Mouse (Mus musculus) right cerebral cortex, adult 18-20 months (tissue): ENCODE results near the gene Hist1h4n.
"Not testable (repeated sequence)": the region's sequence is repeated elsewhere in the genome, so short reads cannot be mapped to it uniquely, and the experiment has no call there.

Experiments
- DNase-seq: peaks from one replicate; pipeline ENCODE4 v3.0.0; 2022; ENCODE audit warnings: mixed read lengths

Gene Hist1h4n

GRCm38 (mm10) chr13:21831418-21832394, at the start of gene Hist1h4n:
TSS of gene Hist1h4n (minus strand) at chr13:21832196.
- peak; percentile 31 for DNase-seq

DNA sequence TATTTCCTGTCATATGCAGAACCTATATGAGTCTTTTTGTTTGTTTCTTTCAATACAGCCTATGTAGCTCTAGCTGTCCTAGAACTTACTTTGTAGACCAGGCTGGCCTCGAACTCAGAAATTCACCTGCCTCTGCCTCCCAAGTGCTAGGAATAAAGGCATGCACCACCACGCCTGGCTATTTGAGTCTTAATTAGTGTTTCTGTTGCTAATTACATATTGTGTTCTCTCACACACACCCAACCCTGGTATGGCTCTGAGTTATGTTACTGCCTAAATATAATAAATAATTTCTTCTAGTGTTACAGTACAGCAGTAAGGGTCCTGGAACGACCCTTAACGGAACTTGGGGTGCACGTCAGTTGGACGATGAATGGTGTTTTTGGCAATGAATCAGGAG, 48.7 kb upstream of the Hist1h4n start:
- no peak for DNase-seq

DNA sequence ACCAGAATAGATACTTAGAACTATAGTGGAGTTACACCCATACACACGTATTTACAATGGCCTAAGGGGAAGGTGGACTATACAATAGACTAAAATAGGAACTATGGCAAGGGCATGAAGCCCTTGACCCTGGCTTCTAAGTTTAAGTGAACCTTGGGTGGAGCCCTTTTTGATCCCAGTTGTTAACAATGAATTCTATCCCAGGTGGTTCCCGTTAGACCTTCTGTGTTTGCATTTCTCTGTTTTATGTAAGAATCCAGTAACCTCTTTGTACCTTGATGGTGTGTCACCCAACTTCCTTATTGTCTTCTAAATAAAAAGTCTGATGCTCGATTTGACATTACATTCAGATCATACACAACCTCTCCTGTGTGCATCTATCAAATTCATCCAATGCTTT, 33.5 kb upstream of the Hist1h4n start:
- DNase-seq: not testable (repeated sequence)

GRCm38 (mm10) chr13:21861608-21862007, 29.6 kb upstream of the Hist1h4n start:
- no peak for DNase-seq

DNA sequence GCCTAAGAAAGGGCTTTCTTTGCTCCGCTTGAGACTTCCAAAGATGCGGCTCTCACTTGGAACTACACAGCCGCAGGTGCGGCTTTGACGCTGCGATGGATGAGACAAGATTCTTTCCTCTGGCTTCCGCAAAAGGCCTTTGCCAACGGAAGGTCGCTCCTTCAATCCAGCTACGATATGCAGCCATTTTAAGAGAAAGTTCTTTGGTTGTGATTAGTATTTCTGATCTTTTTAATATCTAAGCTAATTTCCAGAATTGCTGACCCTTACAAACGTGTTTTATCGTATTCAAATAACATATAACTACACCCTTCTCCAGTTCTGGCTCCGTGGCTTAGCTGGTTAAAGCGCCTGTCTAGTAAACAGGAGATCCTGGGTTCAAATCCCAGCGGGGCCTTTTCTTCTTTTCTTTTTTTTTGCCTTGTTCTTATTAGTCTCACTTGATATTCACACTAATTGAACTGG, 23.7 kb upstream of the Hist1h4n start:
- DNase-seq: peak; percentile 70

- DNase-seq: peak; percentile 88
These were observed 23.1 kb upstream of the Hist1h4n start for GRCm38 (mm10) chr13:21855146-21855545.

GRCm38 (mm10) chr13:21852215-21852945, 20.4 kb upstream of the Hist1h4n start:
- no peak for DNase-seq

DNA sequence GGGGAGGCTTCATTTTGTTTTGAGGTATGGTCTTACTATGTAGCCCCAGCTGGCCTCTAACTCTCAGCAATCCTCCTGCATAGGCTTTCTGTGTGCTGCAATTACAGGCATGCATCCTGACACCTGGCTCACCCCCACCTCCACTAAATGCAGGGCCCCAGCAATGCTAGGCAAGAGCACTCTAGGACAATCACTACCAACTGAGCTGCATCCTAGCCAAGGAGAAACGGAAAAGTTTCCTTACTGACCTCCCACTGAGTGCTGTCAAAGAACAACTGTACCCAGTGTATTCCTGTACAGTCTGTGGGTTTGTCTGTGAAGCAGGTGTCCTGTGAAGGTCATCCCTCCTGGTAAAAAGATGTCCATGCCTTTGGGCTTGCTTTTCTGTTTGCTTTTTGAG, 18.7 kb upstream of the Hist1h4n start:
- not testable (repeated sequence) for DNase-seq

GRCm38 (mm10) chr13:21847883-21848282, 15.9 kb upstream of the Hist1h4n start:
- no peak for DNase-seq

DNA sequence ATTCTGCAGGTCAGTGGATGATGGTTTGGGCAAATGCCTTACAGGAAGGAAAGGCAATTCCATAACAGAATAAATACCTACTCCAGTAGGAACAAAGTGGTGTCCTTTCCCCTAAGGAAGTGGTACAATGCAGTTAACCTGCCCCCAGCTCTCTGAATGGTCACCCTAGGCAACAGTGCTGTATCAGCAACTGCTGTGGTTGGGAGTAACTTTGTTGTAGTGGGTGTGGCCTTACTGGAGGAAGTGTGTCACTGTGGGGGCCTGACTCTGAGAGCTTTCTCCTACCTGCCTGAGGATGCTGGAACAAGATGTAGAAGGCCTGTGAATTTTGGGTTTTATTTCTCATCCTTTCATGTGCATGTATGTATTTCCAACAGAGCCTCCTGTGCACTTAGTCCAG, 14.4 kb upstream of the Hist1h4n start:
- DNase-seq: not testable (repeated sequence)

DNA sequence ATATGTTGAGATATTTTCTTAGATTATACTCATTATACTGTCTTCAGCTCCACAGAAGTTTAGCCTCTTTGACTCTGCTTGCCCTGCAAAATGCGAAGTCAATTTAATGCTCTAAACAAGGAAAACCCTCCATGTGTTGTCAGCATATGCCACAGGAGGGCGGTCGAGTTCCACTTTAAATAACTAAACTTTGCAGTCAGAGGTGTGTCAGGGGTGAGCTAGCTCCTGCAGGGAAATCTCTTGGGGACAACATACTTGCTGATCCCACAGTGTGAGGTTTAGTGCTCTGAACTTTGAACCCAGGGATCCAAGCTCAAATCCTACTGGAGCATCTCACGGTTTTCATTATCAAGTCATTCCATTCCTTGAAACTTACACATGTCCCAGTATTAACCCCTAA, 8.5 kb upstream of the Hist1h4n start:
- not testable (repeated sequence) for DNase-seq

- not testable (repeated sequence) for DNase-seq
These were observed 1.5 kb upstream of the Hist1h4n start, which contains the start of the genes Hist1h2ap and Hist1h2br for GRCm38 (mm10) chr13:21833461-21833860. TSS of gene Hist1h2ap (minus strand) at chr13:21833507. TSS of gene Hist1h2br (plus strand) at chr13:21833743.

- no peak for DNase-seq
These were observed 1.7 kb downstream of the Hist1h4n start for GRCm38 (mm10) chr13:21830344-21830743.

DNA sequence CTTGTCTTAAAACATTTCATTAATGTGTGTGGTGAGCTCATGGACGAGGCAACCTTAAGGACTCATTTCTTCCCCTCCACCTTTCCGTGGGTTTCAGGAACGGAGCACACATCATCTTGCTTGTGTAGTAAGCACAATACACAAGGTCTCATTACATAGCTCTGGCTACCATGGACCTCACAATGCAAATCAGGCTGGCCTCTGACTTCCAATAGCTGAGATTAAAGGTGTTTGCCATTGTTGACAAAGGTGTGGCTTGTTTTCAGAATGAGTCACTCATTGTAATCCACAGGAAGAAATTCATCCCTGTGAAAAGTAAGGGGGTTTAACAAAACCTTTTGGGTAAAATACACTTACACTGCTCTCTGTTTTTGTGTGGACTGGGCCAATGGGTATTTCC, 3.5 kb downstream of the Hist1h4n start:
- no peak for DNase-seq

DNA sequence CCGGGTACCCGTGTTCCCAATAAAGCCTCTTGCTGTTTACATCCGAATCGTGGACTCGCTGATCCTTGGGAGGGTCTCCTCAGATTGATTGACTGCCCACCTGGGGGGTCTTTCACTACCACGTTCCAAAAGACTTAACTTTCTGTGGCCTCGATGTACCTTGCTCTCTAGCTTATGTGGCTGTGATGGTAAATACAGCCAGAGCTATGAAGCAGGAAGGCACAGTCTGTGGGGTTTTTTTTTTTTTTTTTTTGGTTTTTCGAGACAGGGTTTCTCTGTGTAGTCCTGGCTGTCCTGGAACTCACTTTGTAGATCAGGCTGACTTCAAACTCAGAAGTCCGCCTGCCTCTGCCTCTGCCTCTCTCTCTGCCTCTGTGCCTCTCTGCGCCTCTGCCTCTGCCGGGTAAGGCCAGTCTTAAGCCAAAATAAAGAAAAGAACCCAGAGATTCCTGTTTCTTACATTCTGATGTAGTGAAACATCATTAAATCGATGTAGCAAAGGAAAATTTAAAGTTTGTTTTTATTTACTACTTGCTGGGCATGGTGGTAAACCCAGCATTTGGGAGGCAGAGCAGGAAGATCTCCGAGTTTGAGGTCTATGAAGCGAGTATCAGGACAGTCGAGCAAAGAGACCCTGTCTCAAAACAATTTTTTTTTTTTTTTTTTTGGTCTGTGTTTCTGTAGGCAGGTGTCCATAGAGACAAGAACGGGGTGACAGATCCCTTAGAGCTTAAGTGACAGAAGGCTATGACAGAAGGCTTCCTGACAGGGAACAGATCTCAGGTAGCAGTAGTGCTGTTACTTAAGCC, 11.7 kb downstream of the Hist1h4n start:
- DNase-seq: not testable (repeated sequence)

DNA sequence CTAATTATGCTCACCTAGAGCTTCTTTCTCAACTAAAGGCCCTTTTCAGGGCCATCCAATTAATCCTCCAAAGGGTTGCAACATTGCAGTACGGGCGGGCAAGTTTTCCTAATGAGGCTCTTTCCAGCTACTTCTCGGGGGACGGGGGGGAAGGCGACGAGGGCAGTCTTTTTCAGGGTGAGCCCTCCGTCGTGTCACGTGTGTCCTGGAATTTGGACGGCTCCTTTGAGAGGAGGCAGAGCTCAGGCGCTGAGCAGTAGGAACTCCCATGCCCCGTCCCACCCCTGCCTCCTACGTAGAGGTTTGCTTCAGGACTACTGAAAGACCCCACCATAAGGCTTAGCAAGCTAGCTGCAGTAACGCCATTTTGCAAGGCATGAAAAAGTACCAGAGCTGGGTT, 19.9 kb downstream of the Hist1h4n start:
- DNase-seq: not testable (repeated sequence)

- peak; percentile 42 for DNase-seq
These were observed 20.5 kb downstream of the Hist1h4n start, which contains the start of gene Hist1h4m for GRCm38 (mm10) chr13:21811539-21811938. TSS of gene Hist1h4m (plus strand) at chr13:21811746.

DNA sequence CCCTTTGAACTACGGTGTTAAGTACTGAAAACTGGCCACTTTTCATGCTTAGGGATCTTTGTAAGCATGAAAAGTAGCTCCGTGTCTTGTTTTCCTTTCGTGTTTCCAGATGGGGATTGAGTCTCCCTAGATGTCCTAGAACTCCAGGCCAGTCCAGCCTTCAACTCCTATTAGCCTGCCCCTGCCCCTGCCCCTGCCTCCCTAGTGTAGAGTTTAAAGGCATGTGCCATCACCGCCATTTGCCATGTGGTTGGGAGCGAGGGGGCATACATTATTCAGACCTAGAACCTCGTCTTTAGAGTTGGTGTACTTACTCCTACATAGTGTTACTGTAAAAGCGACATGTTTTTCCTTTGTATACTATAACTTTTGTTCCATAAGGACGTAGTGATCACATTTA, 20.9 kb downstream of the Hist1h4n start:
- DNase-seq: not testable (repeated sequence)

DNA sequence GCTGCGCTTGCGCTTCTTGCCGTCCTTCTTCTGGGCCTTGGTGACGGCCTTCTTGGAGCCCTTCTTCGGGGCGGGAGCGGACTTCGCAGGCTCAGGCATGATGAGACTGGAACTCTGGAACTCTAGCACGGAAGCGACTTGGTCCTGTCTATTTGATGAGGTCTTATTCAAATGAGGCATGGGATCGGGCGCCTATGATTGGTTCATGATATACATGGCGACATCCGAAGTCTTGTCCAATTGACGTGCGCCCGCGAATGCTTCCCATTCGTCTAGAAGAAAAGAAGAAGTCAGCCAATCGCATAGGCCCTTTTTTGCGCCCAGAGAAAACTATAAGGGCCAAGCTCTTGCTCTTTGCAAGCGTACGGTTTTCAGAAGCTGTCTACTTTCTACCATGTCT, 21.9 kb downstream of the Hist1h4n start, which contains the start of the genes Hist1h2bq and Hist1h2ao:
Gene Hist1h2bq (minus strand): TSS at position 125 of the 400 bp plus-strand sequence.
Gene Hist1h2ao (plus strand): TSS at position 393 of the 400 bp plus-strand sequence.
- DNase-seq: not testable (repeated sequence)

GRCm38 (mm10) chr13:21803058-21803457, 28.9 kb downstream of the Hist1h4n start:
- DNase-seq: not testable (repeated sequence)

DNA sequence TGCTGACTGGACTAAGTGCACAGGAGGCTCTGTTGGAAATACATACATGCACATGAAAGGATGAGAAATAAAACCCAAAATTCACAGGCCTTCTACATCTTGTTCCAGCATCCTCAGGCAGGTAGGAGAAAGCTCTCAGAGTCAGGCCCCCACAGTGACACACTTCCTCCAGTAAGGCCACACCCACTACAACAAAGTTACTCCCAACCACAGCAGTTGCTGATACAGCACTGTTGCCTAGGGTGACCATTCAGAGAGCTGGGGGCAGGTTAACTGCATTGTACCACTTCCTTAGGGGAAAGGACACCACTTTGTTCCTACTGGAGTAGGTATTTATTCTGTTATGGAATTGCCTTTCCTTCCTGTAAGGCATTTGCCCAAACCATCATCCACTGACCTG, 34.8 kb downstream of the Hist1h4n start:
- DNase-seq: not testable (repeated sequence)

GRCm38 (mm10) chr13:21795584-21795983, 36.4 kb downstream of the Hist1h4n start:
- no peak for DNase-seq
